ENCODE assay signal across 8 mouse cellular contexts in the genomic region with DNA sequence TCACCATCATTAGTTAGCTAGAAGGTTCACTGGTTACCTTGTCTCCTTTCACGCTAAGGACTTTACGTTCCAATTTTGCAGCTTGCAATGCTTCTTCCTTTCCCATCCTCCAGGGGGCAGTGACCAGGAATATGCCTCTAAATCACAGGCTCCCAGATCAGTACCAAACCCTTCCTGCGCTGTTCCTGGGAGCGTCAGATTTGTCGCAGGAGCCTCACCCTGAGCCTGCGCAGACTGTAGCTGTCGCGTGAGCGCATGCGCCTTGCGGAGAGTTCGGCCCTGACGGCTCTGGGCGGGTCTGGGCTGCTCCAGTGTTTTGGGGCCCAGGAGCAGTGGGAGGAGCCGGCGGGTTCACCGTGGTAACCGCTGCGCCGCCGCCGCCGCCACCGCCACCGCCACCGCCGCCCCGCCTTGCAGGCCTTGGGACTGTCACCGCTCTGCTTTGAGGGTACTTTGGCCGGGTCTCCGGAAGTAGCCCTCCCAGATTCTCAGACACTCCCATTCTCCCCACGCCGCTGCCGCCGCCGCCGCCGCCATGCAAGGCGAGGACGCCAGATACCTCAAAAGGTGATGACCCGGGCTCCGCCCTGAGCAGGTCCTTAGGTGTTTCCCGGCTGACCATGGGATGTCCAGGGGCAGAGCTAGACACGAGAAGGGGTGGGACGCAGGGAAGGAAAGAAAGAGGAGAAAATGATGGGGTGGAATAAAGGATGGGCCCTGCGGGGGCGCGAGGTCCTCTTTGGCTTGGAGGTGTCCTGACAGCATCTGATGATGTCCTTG. TPM values are rescaled to one million over a fixed set of nuclear protein-coding genes. Genes with fewer than 3 reads are reported as not detected.
A peak's percentile ranks its signal among the peaks of the same experiment; 100 is the strongest.
DNase-seq lines count a peak whose midpoint lies in the region; ATAC-seq lines count a peak whose summit lies in the region.

A gene (plus strand): TSS at position 248 of the 780 bp plus-strand sequence.

- peak; percentile 99 for DNase-seq in adipocyte (ENCODE audit: low spot score)
- DNase-seq in embryo, embryonic 10 days (ENCODE audit: low spot score), result peak; percentile 99
- peak; percentile 94 for DNase-seq in gastrocnemius, postnatal 10 days
- DNase-seq in induced T-regulatory cell, adult 2 months (ENCODE audit: low read depth), result peak; percentile 95
- DNase-seq in left cerebral cortex, adult 9 months (ENCODE audit: low spot score in 2 of 2), result peak; percentile 97 to 99
- DNase-seq in right cerebral cortex, postnatal 14 days, result peak; percentile 96
- DNase-seq in urinary bladder, postnatal 36 days (ENCODE audit: low spot score in 2 of 2), result peak; percentile 96 to 98

- peak; percentile 99 for ATAC-seq in megakaryocyte progenitor cell, adult 5-6 weeks (replicated peaks; ENCODE audit: poor library complexity)

RNA-seq across cellular contexts. Expression of the gene that starts here (rescaled TPM):
- total RNA-seq in gastrocnemius, postnatal 10 days (2021), result 10 to 100 TPM; 15.3 to 20.1 TPM
- 11.1 and 11.8 TPM in 2 replicates for total RNA-seq in megakaryocyte progenitor cell, adult 5-6 weeks (2015)
- total RNA-seq in megakaryocyte progenitor cell, adult 5-6 weeks (2017), result 10.9 and 14.8 TPM in 2 replicates

Comparison
In these comparisons a context has a peak if more than half of its experiments do, and no peak if none do; other contexts are left out.
1. Peak in every context shown above with its lines: DNase-seq and ATAC-seq.